Mouse (Mus musculus) liver, embryonic 13.5 days (tissue): ENCODE results near the gene Slco2a1. TPM values are rescaled to one million over a fixed set of nuclear protein-coding genes. Genes with fewer than 3 reads are reported as not detected.

Experiments
- ATAC-seq: fragments of 200-750 bp; cut with Nextera tagmentation; 2 replicates; pipeline ENCODE4 v1.8.0; 2017; ENCODE audit warnings: low read depth, mild to moderate bottlenecking, moderate number of reproducible peaks, moderate library complexity
- DNase-seq: peaks from one replicate; pipeline ENCODE4 v3.0.0; 2022
- H3K27ac ChIP-seq: fragments of 300-500 bp; sonication (generic); 2 replicates; pipeline ENCODE4 v1.5.1; 2015; ENCODE audit warnings: moderate library complexity, mild to moderate bottlenecking, inconsistent platforms
- H3K27me3 ChIP-seq: fragments of 300-500 bp; sonication (generic); 2 replicates; pipeline ENCODE4 v1.6.1; 2015; ENCODE audit warnings: mild to moderate bottlenecking, inconsistent platforms
- H3K36me3 ChIP-seq: fragments of 300-500 bp; sonication (generic); 2 replicates; pipeline ENCODE4 v1.6.1; 2015; ENCODE audit warnings: mild to moderate bottlenecking, inconsistent platforms
- H3K4me1 ChIP-seq: fragments of 300-500 bp; sonication (generic); replicated peaks from 2 replicates; pipeline ENCODE4 v1.6.1; 2015; ENCODE audit warnings: inconsistent platforms
- H3K4me2 ChIP-seq: fragments of 300-500 bp; sonication (generic); 2 replicates; pipeline ENCODE4 v1.6.1; 2015; ENCODE audit warnings: inconsistent platforms, mild to moderate bottlenecking, moderate library complexity
- H3K4me3 ChIP-seq: fragments of 300-500 bp; sonication (generic); replicated peaks from 2 replicates; pipeline ENCODE4 v1.5.1; 2015; ENCODE audit warnings: mild to moderate bottlenecking, inconsistent platforms
- H3K9ac ChIP-seq: fragments of 300-500 bp; sonication (generic); 2 replicates; pipeline ENCODE4 v1.6.1; 2015; ENCODE audit warnings: mild to moderate bottlenecking, inconsistent platforms
- H3K9me3 ChIP-seq: fragments of 300-500 bp; sonication (generic); replicated peaks from 2 replicates; pipeline ENCODE4 v1.6.1; 2016; ENCODE audit warnings: inconsistent platforms
- WGBS: fragments of 180-500 bp; shearing (Covaris S2); methylation state at CpG from one replicate; pipeline ENCODE4 v1.1.7; 2015; ENCODE audit not compliant: insufficient replicate concordance; 5-methylcytosine and 5-hydroxymethylcytosine counted together
- polyA plus RNA-seq: library from polyadenylated mRNA; unstranded; fragments of >200 nt; fragmentation: Nextera tagmentation; extraction: Ambion mirVana; gene quantifications from 2 replicates; pipeline ENCODE4 v1.2.1, GENCODE M21; 2015

Gene Slco2a1
- polyA plus RNA-seq, 1 experiment from 2014 or later, result 1.5 TPM

DNA sequence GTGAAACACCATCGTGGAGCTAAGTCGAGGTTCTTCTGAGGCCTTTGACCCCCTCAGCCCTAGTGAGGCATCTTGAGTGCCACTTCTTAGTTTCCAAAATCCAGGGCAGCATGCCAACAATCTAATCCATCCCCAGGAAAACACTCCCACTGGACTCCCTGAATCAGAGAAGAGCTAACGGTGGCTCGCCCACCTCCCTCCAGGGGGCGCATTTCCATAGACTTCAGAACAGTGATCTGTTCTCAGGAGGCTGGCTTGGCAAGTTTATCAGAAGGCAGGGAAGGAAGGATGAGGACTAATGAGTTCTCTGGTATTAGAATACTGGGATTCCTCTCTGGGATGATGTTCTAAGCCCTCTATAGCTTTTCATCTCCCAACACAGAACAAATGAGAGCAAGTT is 24.9 kb downstream of the Slco2a1 start:
- H3K27me3 ChIP-seq, result peaks cover 16% of the 10 kb centered on the region
- no peak overlapping the region for H3K27ac ChIP-seq
- ATAC-seq (no peak), DNase-seq (no peak)
- no peaks in the 10 kb centered on the region for H3K9me3 ChIP-seq
- WGBS, result 8% methylated on average over 5 of the region's 5 CpGs
- no peak overlapping the region for H3K4me2 ChIP-seq
- H3K36me3 ChIP-seq, result no peaks in the 10 kb centered on the region
- no peak overlapping the region for H3K4me3 ChIP-seq
- H3K4me1 ChIP-seq, result 0 out of 2 replicates have a peak, but pooled peaks cover 3% of the 10 kb centered on the region
- no peak overlapping the region for H3K9ac ChIP-seq

DNA sequence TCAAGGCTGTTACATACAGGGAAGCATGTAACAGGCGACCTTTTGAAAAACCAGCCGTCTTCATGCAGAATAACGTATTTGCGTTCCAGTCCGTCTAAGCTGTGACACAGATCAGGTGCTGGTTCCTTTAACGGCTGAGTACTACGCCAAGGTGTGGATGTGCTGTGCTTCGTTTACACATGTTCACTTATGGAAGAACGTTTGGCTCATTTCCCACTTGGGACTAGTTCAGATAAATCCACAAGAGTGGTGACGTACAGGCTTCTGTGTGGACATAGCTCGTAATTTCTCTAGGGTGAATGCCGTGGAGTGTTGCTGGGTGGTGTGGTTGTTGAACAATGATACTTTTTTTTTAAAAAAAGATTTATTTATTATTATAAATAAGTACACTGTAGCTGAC is 26.2 kb downstream of the Slco2a1 start:
- Histone ChIP-seq H3K4me3 (no peak overlapping the region), H3K4me2 (no peak overlapping the region), H3K4me1 (no peaks in the 10 kb centered on the region), H3K27ac (no peak overlapping the region), H3K36me3 (no peaks in the 10 kb centered on the region), H3K27me3 (peaks cover 4% of the 10 kb centered on the region), H3K9ac (no peak overlapping the region), H3K9me3 (no peaks in the 10 kb centered on the region)
- ATAC-seq (no peak), DNase-seq (no peak)
- 78% methylated on average over 12 of the region's 12 CpGs for WGBS

DNA sequence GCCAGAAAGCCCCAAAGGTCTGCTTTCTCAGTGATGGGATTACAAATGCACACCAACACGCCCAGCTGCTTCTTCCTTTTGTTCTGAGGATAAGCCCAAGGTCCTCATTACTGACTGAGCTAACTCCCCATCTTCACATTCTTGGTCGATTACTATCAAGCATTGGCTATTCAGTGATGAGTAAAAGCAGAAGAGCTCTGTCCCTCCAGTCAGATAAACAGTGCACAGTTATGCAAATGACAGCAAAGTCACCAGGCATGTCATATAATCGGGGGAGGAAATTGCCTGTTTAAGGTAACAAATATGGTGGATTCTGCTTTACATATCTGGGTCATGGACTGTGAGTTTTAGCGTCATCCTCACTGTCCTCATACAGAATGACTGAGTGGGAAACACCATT is 35.6 kb downstream of the Slco2a1 start:
- H3K9me3 ChIP-seq, result no peaks in the 10 kb centered on the region
- ATAC-seq, result no peak
- H3K4me1 ChIP-seq, result no peaks in the 10 kb centered on the region
- H3K27me3 ChIP-seq, result no peaks in the 10 kb centered on the region
- DNase-seq, result no peak
- 57% methylated on average over 4 of the region's 4 CpGs for WGBS
- H3K36me3 ChIP-seq, result no peaks in the 10 kb centered on the region
- H3K4me3 ChIP-seq, result no peak overlapping the region
- no peak overlapping the region for H3K27ac ChIP-seq
- no peak overlapping the region for H3K4me2 ChIP-seq
- H3K9ac ChIP-seq, result no peak overlapping the region

DNA sequence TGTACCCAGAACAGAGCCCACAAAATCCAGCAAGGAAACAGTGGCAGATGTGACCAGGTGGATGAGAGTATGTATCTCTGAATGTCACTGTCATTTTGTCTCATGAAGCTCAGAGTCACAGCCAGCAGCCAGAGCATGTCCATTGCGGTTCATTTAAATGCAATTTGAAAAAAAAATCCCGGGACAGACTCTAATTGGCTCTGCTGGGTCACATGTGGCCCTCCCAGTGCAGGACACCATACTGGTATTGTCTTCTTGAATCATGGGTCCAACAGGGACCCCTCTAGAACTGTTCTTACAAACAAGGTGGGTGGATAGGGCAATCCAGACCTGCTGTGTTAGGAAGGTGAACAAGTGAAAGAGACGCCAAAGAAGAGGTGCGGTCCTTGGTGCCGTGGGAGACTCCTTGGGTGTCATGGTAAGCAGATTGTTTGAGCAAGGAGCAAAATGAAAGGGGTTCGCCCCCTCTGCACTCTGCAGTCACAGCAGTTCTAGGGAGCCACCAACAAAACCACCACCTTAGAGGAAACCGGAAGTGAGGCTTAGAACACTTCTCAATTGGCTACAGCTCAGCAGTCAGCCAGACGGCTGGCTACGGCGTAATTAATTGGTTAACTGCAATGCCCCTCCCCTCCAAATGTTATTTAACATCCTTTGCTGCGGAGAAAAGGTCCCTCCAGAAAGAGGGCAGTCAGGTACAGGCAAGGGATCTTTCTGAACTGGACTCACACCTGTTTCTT is 38.8 kb downstream of the Slco2a1 start:
- no peaks in the 10 kb centered on the region; the same call in 1 of the 2 replicates for H3K4me1 ChIP-seq
- ATAC-seq (no peak), DNase-seq (no peak)
- H3K4me2 ChIP-seq, result no peak overlapping the region
- 60% methylated on average over 11 of the region's 11 CpGs for WGBS
- no peaks in the 10 kb centered on the region for H3K36me3 ChIP-seq
- no peak overlapping the region for H3K27ac ChIP-seq
- H3K9ac ChIP-seq, result no peak overlapping the region
- no peaks in the 10 kb centered on the region for H3K9me3 ChIP-seq
- no peaks in the 10 kb centered on the region for H3K27me3 ChIP-seq
- H3K4me3 ChIP-seq, result no peak overlapping the region

DNA sequence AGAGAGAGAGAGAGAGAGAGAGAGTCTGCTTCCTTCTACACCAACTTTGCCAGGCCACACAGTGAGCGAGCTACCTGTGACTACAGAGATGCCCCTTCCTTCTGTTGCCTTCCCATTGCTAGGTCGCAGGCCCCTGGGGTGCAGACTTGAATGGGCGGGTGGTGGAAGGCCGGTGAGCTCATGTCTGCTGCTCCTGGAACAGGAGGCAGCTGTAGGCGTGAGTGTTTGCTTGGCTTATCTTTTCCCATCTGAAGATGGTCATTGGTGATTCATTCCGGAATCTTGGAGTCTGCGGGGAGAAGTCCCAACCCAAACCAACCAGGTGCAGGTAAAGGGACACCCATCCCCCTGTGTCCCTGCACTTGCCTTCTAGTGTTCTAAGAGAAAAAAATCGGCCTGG is 40.5 kb downstream of the Slco2a1 start:
- H3K4me1 ChIP-seq, result no peaks in the 10 kb centered on the region; the same call in 1 of the 2 replicates
- no peaks in the 10 kb centered on the region for H3K27me3 ChIP-seq
- no peak overlapping the region for H3K9ac ChIP-seq
- H3K27ac ChIP-seq, result no peak overlapping the region
- H3K4me3 ChIP-seq, result no peak overlapping the region
- H3K9me3 ChIP-seq, result no peaks in the 10 kb centered on the region
- no peak for ATAC-seq
- no peak for DNase-seq
- no peak overlapping the region for H3K4me2 ChIP-seq
- WGBS, result 55% methylated on average over 8 of the region's 8 CpGs
- no peaks in the 10 kb centered on the region for H3K36me3 ChIP-seq

DNA sequence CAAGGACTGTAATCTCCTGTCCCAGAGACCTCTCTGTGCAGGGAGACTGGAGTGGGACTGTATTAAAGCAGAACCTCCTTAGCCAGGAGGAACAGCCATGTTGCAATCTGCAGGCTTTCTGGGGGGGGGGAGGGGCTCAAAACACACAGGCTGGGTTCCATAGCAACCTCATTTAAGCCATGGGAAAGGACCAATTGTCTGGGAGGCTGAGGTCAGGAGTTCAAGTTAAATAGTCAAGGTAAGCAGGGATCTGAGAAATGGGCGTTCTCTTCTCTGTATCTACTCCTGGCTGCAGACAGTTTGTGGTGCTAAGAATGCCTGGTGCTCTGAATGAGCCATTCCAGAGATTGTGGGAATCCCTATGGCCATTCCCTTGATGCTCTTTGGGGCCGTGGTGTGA is 41.5 kb downstream of the Slco2a1 start:
- Histone ChIP-seq H3K4me2 (no peak overlapping the region), H3K4me1 (no peaks in the 10 kb centered on the region; the same call in 1 of the 2 replicates), H3K9ac (no peak overlapping the region), H3K27me3 (no peaks in the 10 kb centered on the region), H3K9me3 (no peaks in the 10 kb centered on the region), H3K36me3 (no peaks in the 10 kb centered on the region), H3K27ac (no peak overlapping the region), H3K4me3 (no peak overlapping the region)
- no peak for DNase-seq
- no peak for ATAC-seq
- WGBS, result 51% methylated on average over 2 of the region's 2 CpGs

DNA sequence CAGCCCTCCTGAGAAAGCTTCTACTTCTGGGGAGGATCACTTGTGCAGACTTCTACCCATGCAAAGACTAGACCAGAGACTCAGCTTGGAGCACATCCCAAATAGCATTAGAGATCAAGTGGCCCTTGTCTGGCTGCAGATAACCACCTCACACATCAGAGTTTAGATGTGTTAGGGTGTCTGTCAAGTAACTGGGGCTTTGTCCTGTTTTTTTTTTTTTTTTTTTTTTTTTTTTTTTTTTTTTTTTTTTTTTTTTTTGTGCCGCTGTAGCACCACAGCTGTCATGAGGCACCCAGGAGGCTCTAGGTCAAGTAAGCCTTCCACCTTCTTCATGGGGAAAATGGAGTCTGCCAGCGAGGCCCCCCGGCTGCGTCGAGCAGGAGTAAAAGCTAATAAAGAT is 42.7 kb downstream of the Slco2a1 start:
- no peaks in the 10 kb centered on the region for H3K27me3 ChIP-seq
- H3K36me3 ChIP-seq, result no peaks in the 10 kb centered on the region
- no peaks in the 10 kb centered on the region; the same call in 1 of the 2 replicates for H3K4me1 ChIP-seq
- H3K4me3 ChIP-seq, result no peak overlapping the region
- no peak overlapping the region for H3K4me2 ChIP-seq
- H3K27ac ChIP-seq, result no peak overlapping the region
- DNase-seq, result no peak
- no peaks in the 10 kb centered on the region for H3K9me3 ChIP-seq
- no peak overlapping the region for H3K9ac ChIP-seq
- WGBS, result 74% methylated on average over 5 of the region's 5 CpGs
- no peak for ATAC-seq

DNA sequence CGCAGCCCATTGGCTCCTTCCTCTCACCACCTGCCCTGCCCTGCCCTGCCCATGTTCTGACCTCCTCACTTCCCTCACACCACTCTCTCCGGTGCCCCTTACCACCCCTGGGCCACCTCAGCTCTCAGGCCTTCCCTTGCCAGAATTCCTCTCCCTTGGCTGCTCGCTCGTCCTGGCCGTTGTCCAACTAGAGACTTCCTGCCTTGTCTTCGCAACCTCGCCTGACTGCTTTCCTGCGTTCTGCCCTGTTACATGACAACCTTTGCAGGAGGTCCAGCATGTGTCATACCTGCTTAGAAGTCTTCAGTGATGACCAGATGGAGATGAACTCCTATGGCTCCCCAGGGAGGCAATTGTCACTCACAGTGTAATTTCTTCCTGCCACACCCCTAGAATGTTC is 43.7 kb downstream of the Slco2a1 start:
- no peak overlapping the region for H3K4me3 ChIP-seq
- H3K27me3 ChIP-seq, result no peaks in the 10 kb centered on the region
- H3K9ac ChIP-seq, result no peak overlapping the region
- ATAC-seq (no peak), DNase-seq (no peak)
- no peaks in the 10 kb centered on the region for H3K36me3 ChIP-seq
- no peaks in the 10 kb centered on the region for H3K9me3 ChIP-seq
- H3K4me2 ChIP-seq, result no peak overlapping the region
- no peaks in the 10 kb centered on the region; the same call in 1 of the 2 replicates for H3K4me1 ChIP-seq
- H3K27ac ChIP-seq, result no peak overlapping the region
- 68% methylated on average over 8 of the region's 8 CpGs for WGBS

DNA sequence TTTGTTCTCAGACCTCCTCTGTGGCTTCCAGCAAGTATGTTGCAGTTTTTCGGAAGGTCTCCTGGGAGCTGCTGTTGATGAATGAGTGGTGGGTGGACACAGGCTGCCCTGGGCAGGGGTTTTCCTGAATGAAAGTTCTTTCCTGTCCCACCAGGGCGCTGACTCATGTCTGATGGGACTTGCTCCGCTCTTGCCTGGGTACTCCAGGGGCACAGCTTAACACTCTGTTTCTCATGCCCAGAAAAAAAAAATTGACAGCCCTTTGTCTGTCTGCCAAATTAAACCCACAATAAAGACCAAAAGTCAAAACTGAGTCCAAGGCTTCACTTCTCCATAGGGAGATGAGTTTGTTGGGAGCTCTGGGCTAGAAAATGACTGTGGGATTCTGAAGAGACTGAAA is 44.9 kb downstream of the Slco2a1 start:
- Histone ChIP-seq H3K9me3 (no peaks in the 10 kb centered on the region), H3K27ac (no peak overlapping the region), H3K27me3 (no peaks in the 10 kb centered on the region), H3K4me3 (no peak overlapping the region), H3K4me2 (no peak overlapping the region), H3K36me3 (no peaks in the 10 kb centered on the region), H3K4me1 (no peaks in the 10 kb centered on the region; the same call in 1 of the 2 replicates), H3K9ac (no peak overlapping the region)
- DNase-seq (no peak), ATAC-seq (no peak)
- 49% methylated on average over 3 of the region's 3 CpGs for WGBS

DNA sequence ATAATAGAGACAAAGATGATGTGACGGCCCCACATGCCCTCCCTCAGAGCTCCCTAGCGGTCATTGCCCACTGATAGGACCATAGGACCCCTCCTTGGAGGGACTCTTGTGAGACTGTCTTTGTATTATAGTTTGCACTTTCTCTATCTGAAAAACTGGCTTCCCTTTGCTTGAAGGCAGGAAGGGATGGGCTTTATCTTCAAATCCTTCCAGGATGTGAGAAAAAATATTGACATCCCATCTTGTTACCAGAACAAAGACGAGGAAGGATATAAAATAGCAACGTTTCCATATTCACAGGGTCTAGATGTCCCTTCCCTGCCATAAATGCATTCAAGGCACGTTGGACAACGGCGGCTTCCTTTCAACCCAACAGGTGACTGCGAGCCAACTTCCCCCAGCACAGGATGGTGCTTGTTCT is 48.5 kb downstream of the Slco2a1 start:
- H3K27ac ChIP-seq, result no peak overlapping the region
- H3K9ac ChIP-seq, result no peak overlapping the region
- H3K36me3 ChIP-seq, result no peaks in the 10 kb centered on the region
- H3K9me3 ChIP-seq, result no peaks in the 10 kb centered on the region
- no peak overlapping the region for H3K4me3 ChIP-seq
- 52% methylated on average over 8 of the region's 8 CpGs for WGBS
- DNase-seq (no peak), ATAC-seq (no peak)
- no peaks in the 10 kb centered on the region; the same call in 1 of the 2 replicates for H3K4me1 ChIP-seq
- H3K27me3 ChIP-seq, result no peaks in the 10 kb centered on the region
- no peak overlapping the region for H3K4me2 ChIP-seq

DNA sequence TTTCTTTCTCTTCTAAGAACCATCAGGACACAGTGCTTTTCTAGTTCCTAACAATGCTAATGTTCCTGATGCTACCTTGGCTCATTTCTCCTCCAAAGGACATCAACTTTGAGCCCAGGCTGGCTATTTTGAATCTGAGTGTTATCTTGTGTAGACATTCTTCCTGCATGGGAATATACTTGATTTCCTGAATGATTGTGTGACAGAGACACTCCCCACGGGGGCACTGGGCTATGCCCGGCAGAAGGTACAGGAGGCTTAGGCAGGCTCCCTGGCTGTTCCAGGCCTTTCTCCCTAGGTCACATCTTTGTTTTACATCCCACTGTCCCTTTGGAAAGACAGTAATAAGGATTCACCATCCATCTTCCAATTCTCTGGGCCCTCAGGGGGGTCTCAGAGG is 49.8 kb downstream of the Slco2a1 start:
- Histone ChIP-seq H3K36me3 (no peaks in the 10 kb centered on the region), H3K9me3 (no peaks in the 10 kb centered on the region), H3K4me1 (no peaks in the 10 kb centered on the region), H3K27ac (no peak overlapping the region), H3K4me3 (no peak overlapping the region), H3K4me2 (no peak overlapping the region), H3K9ac (no peak overlapping the region), H3K27me3 (no peaks in the 10 kb centered on the region)
- ATAC-seq (no peak), DNase-seq (no peak)
- 25% methylated on average over 2 of the region's 2 CpGs for WGBS

DNA sequence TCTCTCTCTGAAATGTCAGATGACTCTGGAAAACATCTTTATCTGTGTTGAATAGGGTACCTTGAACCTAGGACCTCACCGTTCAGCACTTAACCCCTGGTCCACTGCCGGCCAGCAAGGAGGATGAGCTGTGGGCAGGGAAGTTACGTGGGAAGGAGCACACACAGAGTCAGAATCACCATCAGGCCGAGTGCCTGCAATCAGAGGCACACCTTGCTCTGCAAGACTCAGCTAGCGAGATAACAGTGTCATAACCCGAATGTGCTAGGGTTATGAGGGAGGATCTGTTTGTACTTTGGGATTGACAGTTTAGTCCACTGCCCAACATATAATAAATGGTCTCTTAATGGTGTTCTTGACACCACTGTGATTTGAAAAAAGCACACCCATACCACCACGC is 50.2 kb downstream of the Slco2a1 start:
- Histone ChIP-seq H3K9ac (no peak overlapping the region), H3K4me2 (no peak overlapping the region), H3K4me1 (no peaks in the 10 kb centered on the region), H3K27me3 (no peaks in the 10 kb centered on the region), H3K36me3 (no peaks in the 10 kb centered on the region), H3K9me3 (no peaks in the 10 kb centered on the region), H3K4me3 (no peak overlapping the region), H3K27ac (no peak overlapping the region)
- ATAC-seq (no peak), DNase-seq (no peak)
- WGBS, result 46% methylated on average over 7 of the region's 7 CpGs
